In the genomic region with DNA sequence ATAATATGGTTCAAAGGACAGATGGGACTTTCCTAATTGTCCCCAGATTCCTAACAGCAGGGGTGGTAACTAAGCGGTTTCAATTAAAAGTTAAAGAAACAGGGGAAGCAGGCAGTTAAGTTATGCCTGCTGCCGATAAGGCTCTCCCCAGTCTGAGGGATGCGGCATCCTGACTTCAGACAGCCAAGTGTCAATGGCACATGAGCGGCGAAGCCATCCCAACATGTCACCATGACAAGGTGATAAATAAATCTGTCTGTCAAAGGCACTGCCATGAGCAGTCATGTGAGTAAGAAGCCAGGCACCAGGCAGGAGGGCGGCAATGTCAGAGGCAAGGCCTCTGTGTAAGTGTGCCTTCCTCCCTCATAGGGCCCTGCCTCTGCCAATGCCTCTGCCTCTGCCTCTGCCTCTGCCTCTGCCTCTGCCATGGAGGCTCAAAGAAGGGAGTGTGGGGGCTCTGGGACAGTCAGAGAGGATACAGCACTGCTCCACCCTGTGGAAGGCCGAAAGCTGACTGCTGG, we compare ENCODE assay signal across 8 mouse cellular contexts. TPM values are rescaled to one million over a fixed set of nuclear protein-coding genes. Genes with fewer than 3 reads are reported as not detected.
DNase-seq lines count a peak whose midpoint lies in the region; ATAC-seq lines count a peak whose summit lies in the region.

No protein-coding gene starts in this region.

- DNase-seq in kidney, postnatal 25 days, result no peak
- peak; percentile 75 for DNase-seq in retina, postnatal 1 day
- DNase-seq in urinary bladder, postnatal 25 days (ENCODE audit: low spot score), result no peak
- no peak for DNase-seq in right cerebral cortex, postnatal 4 days
- DNase-seq in right cerebral cortex, postnatal 10 days (ENCODE audit: low spot score in 2 of 2), result no peak

- H3K4me3 ChIP-seq in kidney, embryonic 16.5 days (ENCODE audit: low read length), result no peak overlapping the region
- H3K4me3 ChIP-seq in forebrain, embryonic 15.5 days, result no peak overlapping the region
- H3K4me3 ChIP-seq in hindbrain, embryonic 15.5 days, result no peak overlapping the region

- H3K4me1 ChIP-seq in kidney, embryonic 16.5 days (ENCODE audit: insufficient read depth, low read length), result peaks cover 51% of the 10 kb centered on the region
- peaks cover 68% of the 10 kb centered on the region for H3K4me1 ChIP-seq in forebrain, embryonic 15.5 days
- peaks cover 69% of the 10 kb centered on the region for H3K4me1 ChIP-seq in hindbrain, embryonic 15.5 days (replicated peaks)

- no peaks in the 10 kb centered on the region for H3K27me3 ChIP-seq in kidney, embryonic 16.5 days (ENCODE audit: insufficient read depth, low read length)
- H3K27me3 ChIP-seq in forebrain, embryonic 15.5 days, result no peaks in the 10 kb centered on the region
- H3K27me3 ChIP-seq in hindbrain, embryonic 15.5 days, result no peaks in the 10 kb centered on the region

- peak; percentile 52 for ATAC-seq in kidney, embryonic 16.5 days (ENCODE audit: low FRiP score, low TSS enrichment)
- ATAC-seq in forebrain, embryonic 15.5 days (replicated peaks), result peak; percentile 69
- peak; percentile 52; the same call in 1 of the 2 replicates for ATAC-seq in hindbrain, embryonic 15.5 days (ENCODE audit: low FRiP score, low read depth)

- H3K9me3 ChIP-seq in kidney, embryonic 16.5 days (ENCODE audit: low read length), result no peaks in the 10 kb centered on the region
- H3K9me3 ChIP-seq in forebrain, embryonic 15.5 days, result no peaks in the 10 kb centered on the region
- H3K9me3 ChIP-seq in hindbrain, embryonic 15.5 days, result no peaks in the 10 kb centered on the region

- H3K4me2 ChIP-seq in kidney, embryonic 16.5 days (replicated peaks; ENCODE audit: low read depth, low read length), result no peak overlapping the region
- no peak overlapping the region for H3K4me2 ChIP-seq in forebrain, embryonic 15.5 days (replicated peaks)
- H3K4me2 ChIP-seq in hindbrain, embryonic 15.5 days, result no peak overlapping the region

- H3K27ac ChIP-seq in kidney, embryonic 16.5 days (ENCODE audit: low read length), result peak overlapping the region; percentile 47
- H3K27ac ChIP-seq in forebrain, embryonic 15.5 days (replicated peaks), result peak overlapping the region; percentile 85
- peak overlapping the region; percentile 49; the same call in 1 of the 2 replicates for H3K27ac ChIP-seq in hindbrain, embryonic 15.5 days (replicated peaks)

- WGBS in kidney, embryonic 16.5 days, result 48% methylated on average over 7 of the region's 7 CpGs
- 34% methylated on average over 7 of the region's 7 CpGs for WGBS in forebrain, embryonic 15.5 days
- 41% methylated on average over 7 of the region's 7 CpGs for WGBS in hindbrain, embryonic 15.5 days

- 0 out of 2 replicates have a peak, but pooled peaks cover 21% of the 10 kb centered on the region for H3K36me3 ChIP-seq in kidney, embryonic 16.5 days (ENCODE audit: insufficient read depth, low read length)
- no peaks in the 10 kb centered on the region for H3K36me3 ChIP-seq in forebrain, embryonic 15.5 days
- no peaks in the 10 kb centered on the region for H3K36me3 ChIP-seq in hindbrain, embryonic 15.5 days

- peak overlapping the region; percentile 15; the same call in 1 of the 2 replicates for H3K9ac ChIP-seq in kidney, embryonic 16.5 days (replicated peaks; ENCODE audit: low read length)
- no peak overlapping the region for H3K9ac ChIP-seq in forebrain, embryonic 15.5 days (replicated peaks)
- no peak overlapping the region for H3K9ac ChIP-seq in hindbrain, embryonic 15.5 days

RNA-seq across cellular contexts. Expression of a gene that starts 55.8 kb away (rescaled TPM):
- polyA plus RNA-seq in kidney, embryonic 16.5 days (2015; fragmentation: Nextera tagmentation; extraction: Ambion mirVana), result 115 and 118 TPM in 2 replicates
- 43.5 and 48.1 TPM in 2 replicates for polyA plus RNA-seq in forebrain, embryonic 15.5 days (2015; fragmentation: Nextera tagmentation; extraction: Ambion mirVana)
- 23.9 and 28.5 TPM in 2 replicates for polyA plus RNA-seq in hindbrain, embryonic 15.5 days (2015; fragmentation: Nextera tagmentation; extraction: Ambion mirVana)

RNA-seq across cellular contexts. Expression of a gene that starts 56.8 kb away (rescaled TPM):
- polyA plus RNA-seq in kidney, embryonic 16.5 days (2015; fragmentation: Nextera tagmentation; extraction: Ambion mirVana), result 121 and 123 TPM in 2 replicates
- polyA plus RNA-seq in forebrain, embryonic 15.5 days (2015; fragmentation: Nextera tagmentation; extraction: Ambion mirVana), result 80.3 and 87.4 TPM in 2 replicates
- 61.6 and 65.0 TPM in 2 replicates for polyA plus RNA-seq in hindbrain, embryonic 15.5 days (2015; fragmentation: Nextera tagmentation; extraction: Ambion mirVana)
